8 mouse cellular contexts compared by ENCODE assay signal in the genomic region with DNA sequence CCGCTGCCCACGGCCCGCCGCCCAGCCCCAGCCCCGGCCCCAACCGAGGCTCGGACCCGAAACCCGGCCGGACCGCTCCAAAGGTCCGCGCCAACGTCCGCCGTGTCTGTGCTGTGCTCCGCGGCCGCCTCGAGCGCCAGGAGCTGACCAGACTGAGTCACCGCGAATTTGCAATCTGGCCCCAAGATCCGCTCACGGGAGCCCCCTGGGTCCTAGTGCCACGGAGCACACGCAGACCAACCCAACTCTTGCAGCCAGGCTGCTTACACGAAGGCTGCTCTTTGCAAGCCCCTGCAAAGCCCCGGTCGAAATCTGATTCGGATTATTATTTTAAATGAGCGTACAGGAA. TPM values are rescaled to one million over a fixed set of nuclear protein-coding genes. Genes with fewer than 3 reads are reported as not detected.
DNase-seq lines count a peak whose midpoint lies in the region; ATAC-seq and TF ChIP-seq lines count a peak whose summit lies in the region.

No protein-coding gene starts in this region.

- H3K27ac ChIP-seq in forebrain, embryonic 13.5 days = peak overlapping the region; percentile 95
- peak overlapping the region; percentile 92 for H3K27ac ChIP-seq in neural tube, embryonic 15.5 days (replicated peaks)

- peak; percentile 84 for ATAC-seq in forebrain, embryonic 13.5 days
- peak; percentile 85 for ATAC-seq in neural tube, embryonic 15.5 days (ENCODE audit: low FRiP score)

- H3K4me2 ChIP-seq in forebrain, embryonic 13.5 days = peak overlapping the region; percentile 88
- H3K4me2 ChIP-seq in neural tube, embryonic 15.5 days = peak overlapping the region; percentile 73

- H3K27me3 ChIP-seq in E14TG2a.4 (ENCODE audit: insufficient read depth, low read length) = no peaks in the 10 kb centered on the region
- H3K27me3 ChIP-seq in forebrain, embryonic 13.5 days = no peaks in the 10 kb centered on the region
- no peaks in the 10 kb centered on the region for H3K27me3 ChIP-seq in neural tube, embryonic 15.5 days (replicated peaks)

- DNase-seq in c-Kit-positive CD71-positive TER-119-positive erythroid progenitor cells, embryonic 14.5 days (ENCODE audit: low spot score) = peak; percentile 71
- peak; percentile 84 to 85 for DNase-seq in heart, postnatal 14 days
- DNase-seq in layer of hippocampus, adult 11-12 months (ENCODE audit: low spot score) = peak; percentile 83
- peak; percentile 82 to 84 for DNase-seq in lung, adult 18-20 months
- DNase-seq in testis, postnatal 14 days (ENCODE audit: low spot score) = peak; percentile 86

- TF ChIP-seq CTCF in E14TG2a.4 (conservative IDR thresholded peaks at IDR 0.05; ENCODE audit: low read length) = no peak

- H3K9me3 ChIP-seq in E14TG2a.4 (ENCODE audit: low read length) = no peaks in the 10 kb centered on the region
- H3K9me3 ChIP-seq in forebrain, embryonic 13.5 days (replicated peaks) = no peaks in the 10 kb centered on the region
- no peaks in the 10 kb centered on the region for H3K9me3 ChIP-seq in neural tube, embryonic 15.5 days (replicated peaks)

- intact Hi-C loops in heart, postnatal 14 days (cut with DNase I) = loop anchor here (2.0 kb wide), 1 partner anchor 34 kb away; no protein-coding TSS in a partner anchor

- peak overlapping the region; percentile 90 for H3K9ac ChIP-seq in forebrain, embryonic 13.5 days
- H3K9ac ChIP-seq in neural tube, embryonic 15.5 days (replicated peaks) = peak overlapping the region; percentile 72

- under 1% methylated on average over 32 of the region's 32 CpGs for WGBS in forebrain, embryonic 13.5 days
- under 1% methylated on average over 32 of the region's 32 CpGs for WGBS in neural tube, embryonic 15.5 days

- peaks cover 29% of the 10 kb centered on the region for H3K4me1 ChIP-seq in E14TG2a.4 (replicated peaks; ENCODE audit: low read depth, low read length)
- peaks cover 47% of the 10 kb centered on the region for H3K4me1 ChIP-seq in forebrain, embryonic 13.5 days
- H3K4me1 ChIP-seq in neural tube, embryonic 15.5 days = peaks cover 53% of the 10 kb centered on the region

- H3K4me3 ChIP-seq in E14TG2a.4 (replicated peaks; ENCODE audit: low read length) = peak overlapping the region; percentile 86
- peak overlapping the region; percentile 85 for H3K4me3 ChIP-seq in forebrain, embryonic 13.5 days
- H3K4me3 ChIP-seq in neural tube, embryonic 15.5 days (replicated peaks) = peak overlapping the region; percentile 66

- peaks cover 31% of the 10 kb centered on the region for H3K36me3 ChIP-seq in E14TG2a.4 (ENCODE audit: insufficient read depth, low read length)
- peaks cover 22% of the 10 kb centered on the region for H3K36me3 ChIP-seq in forebrain, embryonic 13.5 days (ENCODE audit: poor library complexity, severe bottlenecking)
- peaks cover 14% of the 10 kb centered on the region for H3K36me3 ChIP-seq in neural tube, embryonic 15.5 days

RNA-seq across cellular contexts. Expression of gene Tnpo1, which starts 35.3 kb away (rescaled TPM):
- 62.6 and 74.6 TPM in 2 replicates for polyA plus RNA-seq in forebrain, embryonic 13.5 days (2015; fragmentation: Nextera tagmentation; extraction: Ambion mirVana)
- total RNA-seq in heart, postnatal 14 days (2021) = 10 to 100 TPM; 74.0 to 80.5 TPM
- 41.1 and 46.6 TPM in 2 replicates for polyA plus RNA-seq in neural tube, embryonic 15.5 days (2015; fragmentation: Nextera tagmentation; extraction: Ambion mirVana)

Comparison
In these comparisons a context has a peak if more than half of its experiments do, and no peak if none do; other contexts are left out.
1. Peak in every context shown above with its lines: DNase-seq, ATAC-seq, H3K4me3 ChIP-seq and H3K27ac ChIP-seq.